Mouse (Mus musculus) midbrain, embryonic 12.5 days (tissue): Measurements from ENCODE around the gene Vmn1r62. TPM values are rescaled to one million over a fixed set of nuclear protein-coding genes. Genes with fewer than 3 reads are reported as not detected.
"Not testable (repeated sequence)": the region's sequence is repeated elsewhere in the genome, so short reads cannot be mapped to it uniquely, and the experiment has no call there.

ENCODE experiments used
- ATAC-seq: fragments of 200-750 bp; cut with Nextera tagmentation; 2 replicates; pipeline ENCODE4 v1.8.0; 2017; ENCODE audit warnings: low read depth, moderate TSS enrichment, moderate library complexity; ENCODE audit not compliant: low FRiP score
- H3K27ac ChIP-seq: fragments of 300-500 bp; sonication (generic); replicated peaks from 2 replicates; pipeline ENCODE4 v1.5.1; 2016; ENCODE audit warnings: mild to moderate bottlenecking
- H3K27me3 ChIP-seq: fragments of 300-500 bp; sonication (generic); 2 replicates; pipeline ENCODE4 v1.6.1; 2016; ENCODE audit warnings: mild to moderate bottlenecking
- H3K36me3 ChIP-seq: fragments of 300-500 bp; sonication (generic); 2 replicates; pipeline ENCODE4 v1.6.1; 2016
- H3K4me1 ChIP-seq: fragments of 300-500 bp; sonication (generic); 2 replicates; pipeline ENCODE4 v1.6.1; 2016
- H3K4me2 ChIP-seq: fragments of 300-500 bp; sonication (generic); replicated peaks from 2 replicates; pipeline ENCODE4 v1.6.1; 2016; ENCODE audit warnings: mild to moderate bottlenecking, moderate library complexity
- H3K4me3 ChIP-seq: fragments of 300-500 bp; sonication (generic); 2 replicates; pipeline ENCODE4 v1.5.1; 2016; ENCODE audit warnings: mild to moderate bottlenecking
- H3K9ac ChIP-seq: fragments of 300-500 bp; sonication (generic); replicated peaks from 2 replicates; pipeline ENCODE4 v1.6.1; 2016; ENCODE audit warnings: mild to moderate bottlenecking, moderate library complexity
- H3K9me3 ChIP-seq: fragments of 300-500 bp; sonication (generic); 2 replicates; pipeline ENCODE4 v1.6.1; 2016; ENCODE audit warnings: mild to moderate bottlenecking
- WGBS: fragments of 180-500 bp; shearing (Covaris S2); methylation state at CpG from one replicate; pipeline ENCODE4 v1.1.7; 2016; 5-methylcytosine and 5-hydroxymethylcytosine counted together
- polyA plus RNA-seq: library from polyadenylated mRNA; unstranded; fragments of >200 nt; fragmentation: Nextera tagmentation; extraction: Ambion mirVana; gene quantifications from 2 replicates; pipeline ENCODE4 v1.2.1, GENCODE M21; 2016

The Vmn1r62 gene
- not detected in 2 replicates for polyA plus RNA-seq

- not testable (repeated sequence) for H3K27me3 ChIP-seq, H3K4me3 ChIP-seq, H3K9ac ChIP-seq, ATAC-seq, H3K9me3 ChIP-seq, H3K4me1 ChIP-seq, H3K27ac ChIP-seq, H3K36me3 ChIP-seq, H3K4me2 ChIP-seq
- no CpG with 5 or more reads among the region's 1 CpGs for WGBS
Measured at GRCm38 (mm10) chr7:5673331-5673730, at the start of gene Vmn1r62. Vmn1r62 (plus strand) TSS chr7:5673631.

Other genes starting within 250 kb of the Vmn1r62 start
- gene Vmn1r59, start 216.9 kb upstream of the Vmn1r62 start, polyA plus RNA-seq: not detected in 2 replicates
- gene Vmn2r28, start 179.7 kb upstream of the Vmn1r62 start, polyA plus RNA-seq: not detected in 2 replicates
- gene Vmn1r60, start 126.3 kb upstream of the Vmn1r62 start, polyA plus RNA-seq: not detected in 2 replicates
- not detected in 2 replicates for gene Vmn1r61, start 60.3 kb upstream of the Vmn1r62 start, polyA plus RNA-seq
- not detected in 2 replicates for gene Vmn1r63, start 131.8 kb downstream of the Vmn1r62 start, polyA plus RNA-seq
- gene Vmn1r64, start 210.9 kb downstream of the Vmn1r62 start, polyA plus RNA-seq: not detected in 2 replicates